In genomic region chr1:136175183-136175582, GRCm38 (mm10) we compare ENCODE assay signal across 9 mouse cellular contexts. TPM values are rescaled to one million over a fixed set of nuclear protein-coding genes. Genes with fewer than 3 reads are reported as not detected.
DNase-seq lines count a peak whose midpoint lies in the region; ATAC-seq and TF ChIP-seq lines count a peak whose summit lies in the region.
"Had no signal": no experiment of that assay in that cellular context is flagged by ENCODE, and none has a peak within 500 bp of the region (broad histone marks: within the 10 kb centered on the region; RNA-seq: fewer than 3 reads in every experiment).

No protein-coding gene starts in this region.

- TF ChIP-seq CTCF in gastrocnemius, adult 2 months (IDR thresholded peaks at IDR 0.05), result peak; percentile 75
- peak; percentile 70; the same call in 1 of the 2 replicates for TF ChIP-seq CTCF in thymus, adult 2 months (IDR thresholded peaks at IDR 0.05; ENCODE audit: borderline replicate concordance, control insufficient read depth, extremely low read depth, insufficient read depth, low read length, poor library complexity)
- TF ChIP-seq CTCF in cortical plate, adult 2 months (IDR thresholded peaks at IDR 0.05; ENCODE audit: extremely low read depth, insufficient read depth, low read length), result peak; percentile 72

- intact Hi-C loops in gastrocnemius, adult 2 months (cut with DNase I), result loop anchor here (2.0 to 5.0 kb wide), 2 partner anchors 58 to 130 kb away; no protein-coding TSS in a partner anchor

- peaks cover 59% of the 10 kb centered on the region for H3K36me3 ChIP-seq in thymus, adult 2 months (ENCODE audit: control insufficient read depth, insufficient read depth, low read length)

- H3K27ac ChIP-seq in gastrocnemius, adult 2 months, result no peak overlapping the region
- no peak overlapping the region for H3K27ac ChIP-seq in thymus, adult 2 months (ENCODE audit: control insufficient read depth, insufficient read depth, low read length)
- no peak overlapping the region for H3K27ac ChIP-seq in cortical plate, adult 2 months (ENCODE audit: insufficient read depth, low read length)

- no peak overlapping the region for H3K4me3 ChIP-seq in gastrocnemius, adult 2 months
- H3K4me3 ChIP-seq in thymus, adult 2 months (ENCODE audit: control insufficient read depth, insufficient read depth, low read length), result no peak overlapping the region
- no peak overlapping the region for H3K4me3 ChIP-seq in cortical plate, adult 2 months (ENCODE audit: insufficient read depth, low read length)

- H3K4me1 ChIP-seq in thymus, adult 2 months (replicated peaks; ENCODE audit: control insufficient read depth, insufficient read depth, low read length), result peaks cover 10% of the 10 kb centered on the region
- no peaks in the 10 kb centered on the region for H3K4me1 ChIP-seq in cortical plate, adult 2 months (ENCODE audit: control insufficient read depth, insufficient read depth, low read length)

- peak; percentile 53 for DNase-seq in gastrocnemius, adult 2 months
- DNase-seq in gastrocnemius, postnatal 4 days (ENCODE audit: low spot score in 2 of 2), result no peak
- peak; percentile 56 for DNase-seq in thymus, adult 2 months
- DNase-seq in thymus, adult 18-20 months, result no peak
- peak; percentile 64 to 67 for DNase-seq in layer of hippocampus, postnatal 10 days (ENCODE audit: low spot score in 2 of 2)
- no peak for DNase-seq in urinary bladder, postnatal 14 days (ENCODE audit: low spot score)

- no peaks in the 10 kb centered on the region for H3K27me3 ChIP-seq in thymus, adult 2 months (ENCODE audit: control insufficient read depth, insufficient read depth, low read length)

- 66% methylated on average over 6 of the region's 6 CpGs for WGBS in thymus, adult 2 months

- TF ChIP-seq POLR2A in thymus, adult 2 months (IDR thresholded peaks at IDR 0.05; ENCODE audit: control insufficient read depth, extremely low read depth, insufficient read depth, low read length, poor library complexity), result no peak
- no peak for TF ChIP-seq POLR2A in cortical plate, adult 2 months (IDR thresholded peaks at IDR 0.05; ENCODE audit: extremely low read depth, insufficient read depth, low read length)

- peak; percentile 32; the same call in 1 of the 2 replicates for ATAC-seq in monocyte, adult 5-6 weeks (replicated peaks; ENCODE audit: insufficient number of reproducible peaks, low FRiP score, low TSS enrichment, poor library complexity, severe bottlenecking)

RNA-seq across cellular contexts. Expression of gene Mroh3, which starts 37.4 kb away (rescaled TPM):
- not detected for total RNA-seq in gastrocnemius, adult 2 months (2021)
- not detected for total RNA-seq in gastrocnemius, postnatal 4 days (2021)
- 0.10 and 0.11 TPM in 2 replicates for polyA plus RNA-seq in thymus, adult 2 months (2012; rRNA removed)
- 1.0 and 1.6 TPM in 2 replicates for polyA plus RNA-seq in cortical plate, adult 2 months (2012; rRNA removed)
- 1 to 10 TPM; 2.2 to 2.3 TPM for total RNA-seq in layer of hippocampus, postnatal 10 days (2021)
- total RNA-seq in monocyte, adult 5-6 weeks (2017), result 0.32 TPM in 1 of 3 replicates, not detected in the others
- polyA plus RNA-seq: liver, embryonic 16.5 days had no signal

RNA-seq across cellular contexts. Expression of gene Kif21b, which starts 44.0 kb away (rescaled TPM):
- total RNA-seq in gastrocnemius, adult 2 months (2021), result under 1 TPM; 0.46 to 0.47 TPM
- total RNA-seq in gastrocnemius, postnatal 4 days (2021), result 1 to 10 TPM; 1.9 TPM
- polyA plus RNA-seq in thymus, adult 2 months (2012; rRNA removed), result 224 and 247 TPM in 2 replicates
- 42.5 and 44.4 TPM in 2 replicates for polyA plus RNA-seq in cortical plate, adult 2 months (2012; rRNA removed)
- total RNA-seq in layer of hippocampus, postnatal 10 days (2021), result 100 to 1,000 TPM; 182 to 199 TPM
- total RNA-seq in monocyte, adult 5-6 weeks (2017), result 77.9 to 156 TPM (median 101 TPM) in 3 replicates

RNA-seq across cellular contexts. Expression of gene Inava, which starts 58.9 kb away (rescaled TPM):
- not detected for total RNA-seq in gastrocnemius, adult 2 months (2021)
- total RNA-seq in gastrocnemius, postnatal 4 days (2021), result under 1 TPM; 0.22 to 0.29 TPM
- polyA plus RNA-seq in thymus, adult 2 months (2012; rRNA removed), result 8.5 and 9.7 TPM in 2 replicates
- 3.3 TPM in 2 replicates for polyA plus RNA-seq in cortical plate, adult 2 months (2012; rRNA removed)
- 1 to 10 TPM; 7.6 TPM for total RNA-seq in layer of hippocampus, postnatal 10 days (2021)
- total RNA-seq in monocyte, adult 5-6 weeks (2017), result not detected in 3 replicates

Comparison
In these comparisons a context has a peak if more than half of its experiments do, and no peak if none do; other contexts are left out.
1. DNase-seq: peak in gastrocnemius, adult 2 months (single experiment), thymus, adult 2 months (single experiment) and layer of hippocampus, postnatal 10 days (2 of 2); none in gastrocnemius, postnatal 4 days (0 of 2), thymus, adult 18-20 months (0 of 2) and urinary bladder, postnatal 14 days (single experiment).
2. RNA of gene Kif21b, which starts 44.0 kb away (total RNA-seq): 182 to 199 TPM in layer of hippocampus, postnatal 10 days and 77.9 to 156 TPM in monocyte, adult 5-6 weeks; 1.9 TPM in gastrocnemius, postnatal 4 days and 0.46 to 0.47 TPM in gastrocnemius, adult 2 months; every median in the first group is over 10 times any median in the second.
3. Peak in every context shown above with its lines, with median percentiles within 50 percentile points of each other: CTCF ChIP-seq.